Mouse (Mus musculus): Measurements from ENCODE around the gene Mttp.
"Not testable (repeated sequence)": the region's sequence is repeated elsewhere in the genome, so short reads cannot be mapped to it uniquely, and the experiment has no call there.

Gene Mttp

DNA sequence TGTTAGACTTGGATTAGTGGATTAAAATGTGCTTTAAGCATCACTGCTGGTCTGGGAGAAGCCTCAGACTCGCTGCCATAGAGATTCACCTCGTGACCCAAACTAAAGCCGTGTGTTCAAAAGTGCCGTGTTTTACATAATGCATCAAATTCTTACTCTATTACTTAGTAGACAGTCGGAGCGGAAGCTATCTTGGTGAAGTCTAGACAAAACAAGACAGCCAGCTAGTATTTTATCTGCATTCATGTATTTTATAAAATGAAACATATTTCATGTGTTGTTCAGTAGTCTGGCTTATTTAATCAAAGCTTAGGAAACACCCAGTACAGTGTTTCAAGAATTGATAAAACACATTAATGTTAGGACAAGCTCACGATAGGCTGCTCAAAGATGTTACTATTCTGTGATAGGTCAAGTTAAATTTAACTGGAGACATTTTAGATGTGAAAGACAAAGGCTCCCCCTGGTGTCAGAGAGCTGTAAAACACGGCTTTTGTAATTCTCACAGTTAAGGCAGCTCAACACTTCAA is at the start of gene Mttp:
Gene Mttp (minus strand): TSS at position 327 of the 530 bp plus-strand sequence.
- peak; percentile 79 for DNase-seq (ENCODE audit: low read depth, low spot score)

DNA sequence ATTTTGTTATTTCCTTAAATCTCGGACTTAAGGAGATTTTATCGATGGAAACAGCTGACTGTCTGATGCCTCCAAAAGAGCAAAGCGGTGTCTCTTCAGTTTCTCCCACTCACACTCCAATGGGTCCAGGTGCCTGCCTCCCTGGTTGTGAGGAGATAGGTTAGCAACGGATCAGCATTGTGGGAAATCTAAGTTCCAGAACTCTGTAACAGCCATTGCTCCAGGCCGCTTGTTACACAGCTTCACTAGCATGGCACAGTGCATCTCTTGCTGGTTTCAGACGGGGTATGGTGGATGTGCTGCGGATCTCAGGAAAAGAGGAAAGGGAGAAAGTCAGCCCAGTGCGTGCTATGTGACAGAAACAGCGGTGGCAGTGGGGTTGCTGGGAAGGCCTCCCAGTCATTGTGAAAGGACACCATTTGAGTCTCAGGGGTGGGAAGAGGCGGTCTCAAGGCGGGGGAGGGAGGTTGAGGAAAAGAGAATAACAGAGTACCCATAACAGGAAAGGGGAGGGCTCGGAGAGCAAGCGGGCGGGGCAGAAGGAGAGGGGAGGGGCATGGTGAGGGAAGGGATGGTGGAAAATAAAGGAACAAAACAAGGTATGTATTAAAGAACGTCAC is 49.0 kb upstream of the Mttp start, which contains the start of gene 4930579F01Rik:
Gene 4930579F01Rik (minus strand): TSS at position 143 of the 620 bp plus-strand sequence.
- no peak for DNase-seq (ENCODE audit: low read depth, low spot score)

DNA sequence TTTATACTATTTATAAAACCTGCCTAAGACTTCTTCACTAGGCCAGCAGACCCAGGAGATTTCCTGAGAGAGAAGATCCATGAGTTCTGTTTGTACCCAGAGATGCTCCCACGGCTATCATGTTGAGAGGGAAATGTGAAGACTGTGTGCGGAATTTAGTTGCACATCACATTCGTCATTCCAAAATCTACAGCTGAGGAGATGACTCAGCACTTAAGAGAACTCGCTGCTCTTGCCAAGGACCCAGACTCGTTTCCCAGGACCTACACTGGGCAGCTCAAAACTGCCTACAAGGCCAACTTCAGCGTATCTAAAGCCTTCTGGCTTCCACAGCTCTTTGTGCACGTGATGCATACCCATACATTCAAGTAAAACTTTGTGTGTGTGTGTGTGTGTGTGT is 47.5 kb upstream of the Mttp start:
- DNase-seq (ENCODE audit: low read depth, low spot score) = peak; percentile 43

- no peak for DNase-seq (ENCODE audit: low read depth, low spot score)
Measured at GRCm38 (mm10) chr3:138185995-138186930, 41.5 kb upstream of the Mttp start.

DNA sequence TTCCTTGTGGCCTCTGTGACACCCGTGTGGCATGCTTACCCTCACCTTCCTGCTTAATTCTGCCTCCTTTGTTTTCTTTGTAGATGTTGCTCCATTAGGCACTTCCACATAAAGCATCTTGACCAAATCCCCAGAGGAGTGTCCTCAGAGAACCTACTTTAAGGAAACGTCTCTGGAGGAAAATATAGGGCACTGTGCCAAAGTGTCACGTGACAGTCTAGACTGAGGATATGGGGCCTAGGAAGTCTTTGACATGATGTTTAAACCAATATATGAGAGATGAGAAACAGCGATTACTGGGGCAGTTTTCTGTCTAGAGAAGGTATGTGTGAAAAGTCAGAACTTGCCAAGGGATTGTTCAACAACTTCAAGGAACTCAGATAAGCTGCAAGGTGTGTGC is 40.5 kb upstream of the Mttp start:
- no peak for DNase-seq (ENCODE audit: low read depth, low spot score)

DNA sequence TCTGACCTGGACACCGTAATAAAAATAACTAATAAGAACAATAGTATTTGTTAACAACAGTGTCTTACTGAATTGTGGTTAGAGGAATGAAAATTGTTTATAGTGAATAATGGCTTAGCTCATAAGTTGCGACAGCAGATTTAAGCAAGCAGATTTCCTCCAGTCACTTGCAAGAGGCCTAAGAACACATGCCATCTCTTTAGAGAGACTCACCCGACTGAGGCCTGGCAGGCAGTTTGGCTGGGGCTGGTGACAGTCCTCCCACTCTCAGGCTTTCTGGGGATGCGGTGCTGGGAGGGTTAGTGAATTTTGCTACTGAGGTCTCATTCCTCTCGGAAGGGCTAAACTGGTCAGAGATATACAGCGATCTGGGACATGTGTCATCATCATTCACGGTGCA is 38.6 kb upstream of the Mttp start:
- DNase-seq (ENCODE audit: low read depth, low spot score) = no peak

DNA sequence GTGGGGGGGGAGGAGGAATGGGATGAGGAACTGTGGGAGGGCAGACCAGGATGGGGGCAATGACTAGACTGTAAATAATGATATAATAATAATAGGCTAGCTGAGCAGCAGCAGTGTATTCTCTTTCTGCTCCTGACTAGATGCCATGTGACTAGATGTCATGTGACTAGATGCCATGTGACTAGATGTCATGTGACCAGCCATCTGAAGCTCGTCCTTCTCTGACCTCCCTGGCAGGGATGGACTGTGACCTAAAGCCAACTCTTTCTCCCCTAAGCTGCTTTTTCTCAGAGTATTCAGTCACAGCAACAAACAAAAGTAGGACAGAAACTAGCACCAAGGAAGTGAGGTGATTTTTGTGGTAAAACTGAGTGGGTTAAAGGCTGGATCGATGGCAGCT is 37.3 kb upstream of the Mttp start:
- DNase-seq (ENCODE audit: low read depth, low spot score) = no peak

GRCm38 (mm10) chr3:138175551-138175950 is 30.8 kb upstream of the Mttp start:
- no peak for DNase-seq (ENCODE audit: low read depth, low spot score)

- DNase-seq (ENCODE audit: low read depth, low spot score) = no peak
Measured at GRCm38 (mm10) chr3:138173291-138173690, 28.5 kb upstream of the Mttp start.

GRCm38 (mm10) chr3:138162553-138163183 is 17.9 kb upstream of the Mttp start:
- DNase-seq (ENCODE audit: low read depth, low spot score) = no peak

DNA sequence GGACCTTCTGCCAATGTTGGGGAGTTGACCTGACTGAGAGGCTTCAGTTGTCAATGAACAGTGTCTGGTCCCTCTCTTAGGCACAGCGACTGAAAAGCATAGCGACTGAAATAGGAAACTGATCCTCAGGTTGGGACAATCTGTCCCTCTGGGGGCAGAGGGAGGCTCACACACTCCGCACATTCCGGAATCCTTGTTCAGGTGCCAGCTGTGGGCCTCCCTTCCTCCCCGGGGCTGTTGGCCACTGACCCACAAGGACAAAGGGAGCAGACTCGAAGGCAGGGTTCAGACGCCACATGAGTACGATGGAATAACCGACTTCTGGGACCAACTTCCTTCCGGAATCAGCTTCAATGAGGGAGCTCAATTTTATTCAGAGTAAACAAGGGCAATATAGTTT is 16.9 kb upstream of the Mttp start:
- DNase-seq (ENCODE audit: low read depth, low spot score) = no peak

DNA sequence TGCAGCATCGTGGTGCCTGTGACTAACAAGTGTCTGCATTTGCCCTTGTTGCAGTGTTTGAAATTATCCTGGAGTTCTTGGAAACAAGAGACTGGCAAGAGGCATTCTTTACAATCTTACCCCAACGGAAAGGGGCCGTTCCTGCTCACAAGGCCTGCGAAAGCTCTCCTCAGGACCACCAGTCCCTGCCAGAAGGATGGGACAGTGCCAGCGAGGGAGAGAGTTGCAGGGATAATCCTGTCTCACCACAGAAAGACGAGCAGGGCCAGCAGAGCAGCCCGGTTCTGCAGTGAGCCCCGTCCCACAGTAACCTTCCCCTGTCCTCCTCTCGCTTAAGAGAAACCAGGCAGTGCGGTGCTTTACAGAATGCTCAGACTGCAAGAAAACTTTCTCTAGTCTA is 11.9 kb upstream of the Mttp start:
- no peak for DNase-seq (ENCODE audit: low read depth, low spot score)

DNA sequence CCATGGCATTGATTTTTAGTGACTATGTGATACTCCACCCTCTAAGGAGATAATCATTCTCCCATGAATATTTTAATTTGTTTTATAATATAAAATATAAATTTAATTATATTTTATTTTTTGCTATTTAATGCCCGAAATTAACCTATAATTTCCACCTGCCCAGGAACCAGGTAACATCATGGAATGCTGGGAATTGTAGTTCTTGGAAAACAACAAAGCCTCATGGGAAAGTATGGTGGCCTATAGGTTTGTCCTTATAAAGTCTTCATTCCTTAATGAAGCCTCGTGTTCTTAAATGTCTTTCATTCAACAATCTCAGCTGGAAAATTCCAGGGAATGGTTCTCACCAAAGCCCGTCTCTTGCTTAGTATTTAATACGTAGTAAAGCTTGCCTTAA is 10.3 kb upstream of the Mttp start:
- DNase-seq (ENCODE audit: low read depth, low spot score) = no peak

GRCm38 (mm10) chr3:138148811-138149210 is 4.0 kb upstream of the Mttp start:
- DNase-seq (ENCODE audit: low read depth, low spot score) = no peak

DNA sequence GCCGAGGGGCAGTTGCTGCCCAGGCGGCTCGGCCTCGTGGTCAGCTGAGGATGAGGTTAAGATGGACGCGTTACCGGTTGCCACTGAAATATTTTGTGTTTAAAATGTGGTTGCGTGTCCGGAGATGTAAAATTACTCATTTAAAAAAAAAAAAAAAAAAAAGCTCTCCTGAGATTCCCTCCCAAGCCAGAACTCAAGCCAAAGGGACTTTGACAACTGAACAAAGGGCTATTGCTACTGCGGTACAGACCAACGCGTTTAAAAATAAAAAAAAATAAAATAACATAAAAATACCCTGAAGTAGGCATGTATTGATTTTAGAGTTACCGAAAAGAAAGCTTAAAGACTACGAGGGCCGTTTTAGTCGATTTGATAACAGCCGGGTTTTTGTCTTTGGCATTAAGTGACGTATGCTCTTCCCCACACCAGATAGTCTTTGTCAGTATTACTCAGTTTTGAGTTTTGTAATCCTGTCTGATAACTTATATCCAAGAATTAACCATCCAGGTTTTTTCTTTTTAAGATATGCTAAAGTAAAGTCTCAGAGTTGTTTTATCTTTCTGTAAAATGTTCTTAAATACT is 617 bp downstream of the Mttp start:
- DNase-seq (ENCODE audit: low read depth, low spot score) = no peak

DNA sequence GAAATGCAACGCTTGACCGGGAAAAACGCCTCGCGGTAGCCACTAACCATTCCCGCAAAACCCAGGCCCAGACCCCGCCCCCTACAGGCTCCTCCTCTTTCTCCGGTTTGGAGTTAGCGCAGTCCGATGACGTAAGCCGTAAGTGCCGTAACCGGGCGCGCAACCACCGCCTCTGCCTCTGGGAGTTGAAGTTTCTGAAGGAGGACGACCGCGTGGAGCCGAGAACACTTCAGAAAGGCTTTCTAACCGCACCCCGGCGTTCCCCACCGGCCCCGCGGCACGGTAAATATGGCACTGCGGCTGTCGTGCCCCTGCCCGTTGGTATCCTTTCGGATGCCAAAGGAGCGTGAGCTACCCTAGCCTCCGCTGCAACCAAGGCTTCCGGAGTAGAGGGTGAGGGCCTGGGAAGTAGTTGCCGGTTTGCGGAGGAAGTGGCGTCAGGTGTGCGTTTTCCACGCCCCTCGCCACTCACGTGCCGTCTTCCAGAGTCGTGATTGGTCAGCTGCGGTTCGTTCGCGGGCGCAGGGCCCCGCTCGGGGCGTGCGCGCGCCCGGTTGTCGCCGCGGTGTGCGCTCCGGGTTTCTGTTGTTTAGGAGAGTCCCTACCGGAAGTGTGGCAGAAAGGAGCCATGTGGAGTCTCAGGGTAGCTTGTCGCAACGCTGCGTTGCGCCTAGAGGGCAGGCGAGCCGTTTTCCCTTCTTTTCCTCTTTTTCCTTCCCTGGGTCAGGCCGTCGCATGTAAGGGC is 1.3 kb downstream of the Mttp start, which contains the start of gene Trmt10a:
Gene Trmt10a (plus strand): TSS at position 134 of the 745 bp plus-strand sequence.
- DNase-seq (ENCODE audit: low read depth, low spot score) = peak; percentile 99

DNA sequence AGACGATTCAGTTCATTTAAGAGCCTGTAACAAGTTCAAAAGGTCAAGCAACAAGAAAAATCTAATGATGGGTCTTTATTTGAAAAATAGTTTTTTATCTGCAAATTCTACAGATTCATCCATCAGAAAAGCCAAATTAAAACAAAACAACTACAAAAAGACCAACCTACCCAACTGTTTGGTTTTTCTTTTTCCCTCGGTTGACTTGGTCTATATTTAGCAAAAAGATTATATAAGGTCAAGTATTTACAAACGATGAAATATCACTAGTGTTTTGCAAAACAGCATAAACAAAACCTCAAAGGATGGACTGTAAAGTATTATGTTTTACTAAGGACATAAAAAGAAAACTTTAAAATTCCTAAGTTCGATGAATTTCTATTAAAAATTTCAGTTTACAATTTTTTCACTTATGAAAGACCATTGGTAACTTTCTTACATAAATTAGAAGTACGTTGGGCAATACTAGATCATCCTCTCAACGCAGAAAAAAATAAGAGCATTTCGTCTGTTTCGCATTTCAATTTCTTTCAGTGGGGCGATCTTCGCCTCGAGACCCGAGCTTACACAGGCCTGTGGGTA is 1.9 kb downstream of the Mttp start:
- peak; percentile 18 for DNase-seq (ENCODE audit: low read depth, low spot score)

- DNase-seq (ENCODE audit: low read depth, low spot score) = peak; percentile 85
Measured at GRCm38 (mm10) chr3:138142052-138142732, 2.6 kb downstream of the Mttp start.

- no peak for DNase-seq (ENCODE audit: low read depth, low spot score)
Measured at GRCm38 (mm10) chr3:138139663-138140062, 5.1 kb downstream of the Mttp start.

DNA sequence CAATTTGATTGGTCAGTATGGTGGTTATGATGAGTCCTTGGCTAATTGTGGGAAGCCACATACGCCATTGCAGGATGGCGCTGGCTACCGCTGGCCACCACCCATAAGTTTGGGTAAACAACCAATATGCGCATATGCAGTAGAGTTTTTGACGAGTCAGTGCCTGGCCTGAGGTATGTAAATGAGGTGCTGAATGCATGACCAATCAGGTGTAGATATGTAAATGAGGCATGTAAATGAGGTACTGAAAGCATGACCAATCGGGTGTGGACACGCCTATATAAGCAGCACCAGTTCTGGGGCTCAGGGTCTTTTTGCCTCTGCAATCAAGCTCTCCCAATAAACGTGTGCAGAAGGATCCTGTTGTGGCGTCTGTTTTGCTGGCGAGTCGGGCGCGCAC is 6.6 kb downstream of the Mttp start:
- DNase-seq (ENCODE audit: low read depth, low spot score) = not testable (repeated sequence)
